Mouse (Mus musculus) MEL (cell line): ENCODE measurements at regions not wholly inside any gene's neighbourhood (a gene's known extent, or its start where the extent isn't known, plus 50 kb on each side); places are given as distances from the start of the nearest gene placed in this dataset.

Experiments
- DNase-seq: peaks from one replicate; pipeline ENCODE4 v3.0.0; 2011; ENCODE audit warnings: low read depth, low spot score
- H3K27ac ChIP-seq: 2 replicates; pipeline ENCODE4 v1.5.1; 2012; ENCODE audit warnings: low read depth, mild to moderate bottlenecking, control low read depth, low read length, moderate library complexity; ENCODE audit not compliant: control insufficient read depth
- H3K27me3 ChIP-seq, 2 experiments: fragments of 150-350 bp in 1 of 2; sonication (generic) in 1 of 2; 2 replicates each; pipeline ENCODE4 v1.6.1; 2012; ENCODE audit warnings: low read length in 2 of 2, mild to moderate bottlenecking in 2 of 2, improper control_type of control experiment in 1 of 2, moderate library complexity in 1 of 2; ENCODE audit not compliant: insufficient read depth in 2 of 2, control insufficient read depth in 1 of 2
- H3K36me3 ChIP-seq, 2 experiments: 2 replicates each; pipeline ENCODE4 v1.6.1; 2012 to 2014; ENCODE audit warnings: low read length in 2 of 2, improper control_type of control experiment in 1 of 2, inconsistent platforms in 1 of 2, mild to moderate bottlenecking in 1 of 2; ENCODE audit not compliant: insufficient read depth in 2 of 2, control insufficient read depth in 1 of 2
- H3K4me1 ChIP-seq, 2 experiments: fragments of 150-350 bp in 1 of 2; sonication (generic) in 1 of 2; 2 replicates each; pipeline ENCODE4 v1.6.1; 2012; ENCODE audit warnings: low read length in 2 of 2, improper control_type of control experiment in 1 of 2, mild to moderate bottlenecking in 1 of 2; ENCODE audit not compliant: insufficient read depth in 2 of 2, control insufficient read depth in 1 of 2
- H3K4me3 ChIP-seq, 2 experiments: fragments of 150-350 bp in 1 of 2; sonication (generic) in 1 of 2; 2 replicates each; pipeline ENCODE4 v1.5.1; 2012; ENCODE audit warnings: low read depth in 2 of 2, low read length in 2 of 2, mild to moderate bottlenecking in 2 of 2, moderate library complexity in 2 of 2, control low read depth in 1 of 2, improper control_type of control experiment in 1 of 2; ENCODE audit not compliant: control insufficient read depth in 1 of 2, insufficient read depth in 1 of 2
- H3K79me2 ChIP-seq: 2 replicates; pipeline ENCODE4 v1.6.1; 2012; ENCODE audit warnings: mild to moderate bottlenecking, low read length, moderate library complexity; ENCODE audit not compliant: control insufficient read depth, poor library complexity, insufficient read depth
- H3K9ac ChIP-seq: 2 replicates; pipeline ENCODE4 v1.6.1; 2012; ENCODE audit warnings: low read depth, mild to moderate bottlenecking, control low read depth, low read length, moderate library complexity; ENCODE audit not compliant: control insufficient read depth, poor library complexity, severe bottlenecking
- H3K9me3 ChIP-seq: fragments of 150-350 bp; sonication (generic); replicated peaks from 2 replicates; pipeline ENCODE4 v1.6.1; 2012; ENCODE audit warnings: mild to moderate bottlenecking, low read length, improper control_type of control experiment, moderate library complexity; ENCODE audit not compliant: insufficient read depth
- BHLHE40 ChIP-seq: IDR thresholded peaks from 2 replicates; pipeline ENCODE4 v1.6.1; 2012; ENCODE audit warnings: low read depth, mild to moderate bottlenecking, inconsistent platforms, low read length, improper control_type of control experiment, borderline replicate concordance
- CHD2 ChIP-seq: IDR thresholded peaks from 2 replicates; pipeline ENCODE4 v1.6.1; 2011; ENCODE audit warnings: low read length, improper control_type of control experiment
- ETS1 ChIP-seq: IDR thresholded peaks from 2 replicates; pipeline ENCODE4 v1.6.1; 2012; ENCODE audit warnings: low read depth, mild to moderate bottlenecking, inconsistent platforms, low read length, improper control_type of control experiment, moderate library complexity
- GABPA ChIP-seq: IDR thresholded peaks from 2 replicates; pipeline ENCODE4 v1.6.1; 2012; ENCODE audit warnings: low read depth, mild to moderate bottlenecking, inconsistent platforms, low read length, improper control_type of control experiment, moderate library complexity
- GATA1 ChIP-seq: IDR thresholded peaks from 2 replicates; pipeline ENCODE4 v1.6.1; 2011; ENCODE audit warnings: low read depth, low read length, improper control_type of control experiment
- KAT2A ChIP-seq: conservative IDR thresholded peaks from 2 replicates; pipeline ENCODE4 v1.6.1; 2012; ENCODE audit warnings: low read depth, low read length, improper control_type of control experiment, inconsistent platforms
- MAFK ChIP-seq: IDR thresholded peaks from 2 replicates; pipeline ENCODE4 v1.6.1; 2011; ENCODE audit warnings: low read depth, mild to moderate bottlenecking, low read length, improper control_type of control experiment, borderline replicate concordance
- MAZ ChIP-seq: IDR thresholded peaks from 2 replicates; pipeline ENCODE4 v1.6.1; 2012; ENCODE audit warnings: low read depth, mild to moderate bottlenecking, inconsistent platforms, low read length, improper control_type of control experiment
- MEF2A ChIP-seq: IDR thresholded peaks from 2 replicates; pipeline ENCODE4 v1.6.1; 2014; ENCODE audit warnings: low read depth, mild to moderate bottlenecking, inconsistent platforms, low read length, improper control_type of control experiment; ENCODE audit not compliant: poor library complexity, insufficient replicate concordance, severe bottlenecking; ENCODE audit errors: extremely low read depth
- MXI1 ChIP-seq: IDR thresholded peaks from 2 replicates; pipeline ENCODE4 v1.6.1; 2011; ENCODE audit warnings: mild to moderate bottlenecking, low read depth, low read length, improper control_type of control experiment
- MYC ChIP-seq: IDR thresholded peaks from 2 replicates; pipeline ENCODE4 v1.6.1; 2011; ENCODE audit warnings: low read depth, mild to moderate bottlenecking, low read length, improper control_type of control experiment, moderate library complexity
- NRF1 ChIP-seq: IDR thresholded peaks from 2 replicates; pipeline ENCODE4 v1.6.1; 2014; ENCODE audit warnings: low read depth, mild to moderate bottlenecking, inconsistent platforms, low read length, improper control_type of control experiment, moderate library complexity; ENCODE audit not compliant: poor library complexity, insufficient read depth, severe bottlenecking
- POLR2A ChIP-seq, 2 experiments: IDR thresholded peaks; 2 replicates each; pipeline ENCODE4 v1.6.1; 2011 to 2012; ENCODE audit warnings: low read length in 2 of 2, mild to moderate bottlenecking in 2 of 2, control low read depth in 1 of 2, improper control_type of control experiment in 1 of 2, low read depth in 1 of 2, moderate library complexity in 1 of 2; ENCODE audit not compliant: control insufficient read depth in 1 of 2, insufficient read depth in 1 of 2, poor library complexity in 1 of 2
- POLR2AphosphoS5 ChIP-seq: IDR thresholded peaks from 2 replicates; pipeline ENCODE4 v1.6.1; 2012; ENCODE audit warnings: low read depth, borderline replicate concordance, mild to moderate bottlenecking, inconsistent platforms, low read length, moderate library complexity, mixed read lengths
- RCOR1 ChIP-seq: IDR thresholded peaks from 2 replicates; pipeline ENCODE4 v1.6.1; 2012; ENCODE audit warnings: low read depth, mild to moderate bottlenecking, inconsistent platforms, low read length, improper control_type of control experiment
- SMC3 ChIP-seq: IDR thresholded peaks from 2 replicates; pipeline ENCODE4 v1.6.1; 2011; ENCODE audit warnings: low read depth, low read length, improper control_type of control experiment
- ZC3H11A ChIP-seq: IDR thresholded peaks from 2 replicates; pipeline ENCODE4 v1.6.1; 2012; ENCODE audit warnings: low read depth, mild to moderate bottlenecking, inconsistent platforms, low read length, improper control_type of control experiment
- ZMIZ1 ChIP-seq: IDR thresholded peaks from 2 replicates; pipeline ENCODE4 v1.6.1; 2012; ENCODE audit warnings: low read depth, mild to moderate bottlenecking, inconsistent platforms, low read length, improper control_type of control experiment, moderate library complexity

DNA sequence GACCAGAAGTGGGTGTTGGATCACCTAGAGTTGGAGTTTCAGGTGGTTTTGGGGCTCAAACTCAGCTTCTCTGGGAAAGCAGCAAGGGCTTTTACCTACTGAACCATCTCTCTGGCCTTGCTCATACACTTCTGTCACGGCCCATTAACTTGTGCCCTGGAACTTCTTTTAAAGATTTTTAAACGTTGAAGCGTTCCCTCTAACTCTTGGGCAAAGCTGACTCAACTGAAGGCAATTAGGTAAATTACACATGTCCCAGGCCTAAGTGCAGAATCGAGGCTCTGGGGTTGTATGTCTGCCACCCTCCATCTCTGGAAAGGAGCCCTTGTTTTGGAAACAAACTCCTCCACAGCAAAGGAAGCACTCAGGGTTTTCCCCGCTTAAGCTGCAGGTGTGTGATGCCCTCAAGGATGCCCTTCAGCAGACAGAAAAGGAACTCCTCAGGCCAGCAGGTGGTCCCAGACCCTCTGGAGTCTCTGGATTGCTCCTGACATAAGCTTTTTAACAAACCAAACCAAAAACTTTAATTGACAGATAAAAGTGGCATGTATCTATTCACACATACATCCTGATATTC is 58.5 kb upstream of the Ptch1 start:
- no peak for TF ChIP-seq MAZ
- no peak for TF ChIP-seq CHD2
- TF ChIP-seq GATA1, result no peak
- no peak for TF ChIP-seq RCOR1
- no peak for TF ChIP-seq ETS1
- no peak for TF ChIP-seq ZMIZ1
- no peak for TF ChIP-seq POLR2A (IDR thresholded peaks at IDR 0.05; ENCODE audit: control insufficient read depth in 1 of 2, insufficient read depth in 1 of 2, low read depth in 1 of 2, low read length in 2 of 2, poor library complexity in 1 of 2)
- no peak for TF ChIP-seq POLR2AphosphoS5
- no peak for TF ChIP-seq SMC3
- no peak for TF ChIP-seq ZC3H11A
- TF ChIP-seq MAFK, result no peak
- TF ChIP-seq, all 39 proteins: peak for 0
- Histone ChIP-seq H3K9ac (no peak overlapping the region), H3K9me3 (no peaks in the 10 kb centered on the region), H3K4me3 (no peak overlapping the region), H3K27ac (no peak overlapping the region), H3K27me3 (no peaks in the 10 kb centered on the region; a peak in 1 of 4 replicates), H3K79me2 (no peaks in the 10 kb centered on the region), H3K36me3 (no peaks in the 10 kb centered on the region), H3K4me1 (no peaks in the 10 kb centered on the region)
- no peak for DNase-seq

GRCm38 (mm10) chr13:63634294-63634693 is 60.9 kb upstream of the Ptch1 start:
- Histone ChIP-seq H3K27ac (no peak overlapping the region), H3K4me1 (no peaks in the 10 kb centered on the region), H3K4me3 (no peak overlapping the region), H3K27me3 (peaks cover 0 to 2% of the 10 kb centered on the region in 2 experiments; a peak in 2 of 4 replicates), H3K9me3 (no peaks in the 10 kb centered on the region), H3K36me3 (no peaks in the 10 kb centered on the region), H3K9ac (no peak overlapping the region), H3K79me2 (no peaks in the 10 kb centered on the region)
- no peak for DNase-seq
- TF ChIP-seq GABPA (no peak), BHLHE40 (no peak), NRF1 (no peak), MYC (no peak), MXI1 (no peak), KAT2A (no peak), MEF2A (no peak), POLR2A (IDR thresholded peaks at IDR 0.05; ENCODE audit: control insufficient read depth in 1 of 2, insufficient read depth in 1 of 2, low read depth in 1 of 2, low read length in 2 of 2, poor library complexity in 1 of 2) (no peak)
